Mouse (Mus musculus) midbrain, embryonic 12.5 days (tissue): ENCODE measurements around the gene Arf3. TPM values are rescaled to one million over a fixed set of nuclear protein-coding genes. Genes with fewer than 3 reads are reported as not detected.
"Not testable (repeated sequence)": the region's sequence is repeated elsewhere in the genome, so short reads cannot be mapped to it uniquely, and the experiment has no call there.

ENCODE experiments used
- ATAC-seq: fragments of 200-750 bp; cut with Nextera tagmentation; 2 replicates; pipeline ENCODE4 v1.8.0; 2017; ENCODE audit warnings: low read depth, moderate TSS enrichment, moderate library complexity; ENCODE audit not compliant: low FRiP score
- H3K27ac ChIP-seq: fragments of 300-500 bp; sonication (generic); replicated peaks from 2 replicates; pipeline ENCODE4 v1.5.1; 2016; ENCODE audit warnings: mild to moderate bottlenecking
- H3K27me3 ChIP-seq: fragments of 300-500 bp; sonication (generic); 2 replicates; pipeline ENCODE4 v1.6.1; 2016; ENCODE audit warnings: mild to moderate bottlenecking
- H3K36me3 ChIP-seq: fragments of 300-500 bp; sonication (generic); 2 replicates; pipeline ENCODE4 v1.6.1; 2016
- H3K4me1 ChIP-seq: fragments of 300-500 bp; sonication (generic); 2 replicates; pipeline ENCODE4 v1.6.1; 2016
- H3K4me2 ChIP-seq: fragments of 300-500 bp; sonication (generic); replicated peaks from 2 replicates; pipeline ENCODE4 v1.6.1; 2016; ENCODE audit warnings: mild to moderate bottlenecking, moderate library complexity
- H3K4me3 ChIP-seq: fragments of 300-500 bp; sonication (generic); 2 replicates; pipeline ENCODE4 v1.5.1; 2016; ENCODE audit warnings: mild to moderate bottlenecking
- H3K9ac ChIP-seq: fragments of 300-500 bp; sonication (generic); replicated peaks from 2 replicates; pipeline ENCODE4 v1.6.1; 2016; ENCODE audit warnings: mild to moderate bottlenecking, moderate library complexity
- H3K9me3 ChIP-seq: fragments of 300-500 bp; sonication (generic); 2 replicates; pipeline ENCODE4 v1.6.1; 2016; ENCODE audit warnings: mild to moderate bottlenecking
- WGBS: fragments of 180-500 bp; shearing (Covaris S2); methylation state at CpG from one replicate; pipeline ENCODE4 v1.1.7; 2016; 5-methylcytosine and 5-hydroxymethylcytosine counted together
- polyA plus RNA-seq: library from polyadenylated mRNA; unstranded; fragments of >200 nt; fragmentation: Nextera tagmentation; extraction: Ambion mirVana; gene quantifications from 2 replicates; pipeline ENCODE4 v1.2.1, GENCODE M21; 2016

Gene Arf3
- 56.0 and 64.4 TPM in 2 replicates for polyA plus RNA-seq

DNA sequence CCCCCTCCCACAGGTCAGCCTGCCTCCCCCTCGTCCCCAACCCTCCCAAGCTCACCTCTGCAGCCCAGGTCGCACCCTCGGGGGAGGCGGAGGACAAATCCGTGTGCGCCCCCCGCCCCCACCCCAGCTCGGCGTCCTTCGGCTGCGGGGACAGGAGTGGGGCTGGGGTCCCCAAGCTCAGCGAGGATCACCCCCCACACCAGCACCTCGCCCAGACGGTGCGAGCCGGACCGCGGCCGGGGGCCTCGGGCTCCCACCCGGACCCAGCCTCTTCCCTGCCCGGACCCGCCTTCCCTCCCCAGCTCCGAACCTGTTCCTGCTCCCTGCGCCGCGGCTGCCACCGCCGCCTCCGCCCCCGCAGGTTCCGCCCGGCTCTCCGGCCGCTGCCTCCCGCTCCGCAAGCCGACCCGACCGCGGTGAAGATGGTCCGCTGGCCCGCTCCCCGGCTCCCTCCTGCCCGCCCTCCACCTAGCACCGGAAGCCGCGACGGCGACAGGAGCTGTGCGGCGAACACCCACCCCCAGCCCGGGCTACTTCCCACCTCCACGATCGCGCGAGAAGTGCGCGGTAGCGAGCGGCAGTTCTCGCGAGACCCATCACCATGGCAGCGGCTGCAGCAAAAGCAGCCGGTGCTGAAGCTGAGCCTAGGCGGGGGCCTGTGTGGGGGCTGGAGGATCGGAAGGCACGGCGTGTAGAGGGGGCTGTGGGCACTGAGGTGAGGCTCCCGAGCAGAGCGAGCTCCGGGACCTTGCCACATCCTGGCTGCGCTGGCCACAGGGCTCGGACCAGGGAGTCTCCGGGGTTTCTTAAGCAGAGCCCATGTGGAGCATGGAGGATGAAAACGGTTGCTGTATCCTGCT lies at the start of gene Arf3:
Gene Arf3 (minus strand): TSS at position 545 of the 860 bp plus-strand sequence.
- Histone ChIP-seq H3K36me3 (peaks cover 14% of the 10 kb centered on the region), H3K9ac (peak within 1 kb of the TSS; percentile 98), H3K9me3 (no peaks in the 10 kb centered on the region), H3K4me2 (peak within 1 kb of the TSS; percentile 80), H3K4me3 (peak within 1 kb of the TSS; percentile 92), H3K27ac (peak within 1 kb of the TSS; percentile 90), H3K4me1 (peaks cover 26% of the 10 kb centered on the region), H3K27me3 (peaks cover 31% of the 10 kb centered on the region)
- ATAC-seq: peak; percentile 91
- under 1% methylated on average over 57 of the region's 76 CpGs for WGBS

DNA sequence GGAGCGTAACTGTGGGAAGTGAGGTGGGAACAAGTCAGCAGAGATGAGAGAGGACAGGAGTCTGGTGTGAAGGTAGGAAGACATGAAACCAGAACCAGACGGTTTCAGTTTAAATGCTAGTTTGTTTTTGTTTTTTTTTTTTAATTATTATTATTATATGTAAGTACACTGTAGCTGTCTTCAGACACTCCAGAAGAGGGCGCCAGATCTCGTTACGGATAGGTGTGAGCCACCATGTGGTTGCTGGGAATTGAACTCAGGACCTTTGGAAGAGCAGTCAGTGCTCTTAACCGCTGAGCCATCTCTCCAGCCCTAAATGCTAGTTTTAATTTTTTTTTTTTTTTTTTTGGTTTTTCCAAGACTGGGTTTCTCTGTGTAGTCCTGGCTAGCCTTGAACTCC lies 47.2 kb upstream of the Arf3 start:
- not testable (repeated sequence) for ATAC-seq, H3K9me3 ChIP-seq, H3K27ac ChIP-seq, H3K4me2 ChIP-seq, H3K4me3 ChIP-seq, H3K9ac ChIP-seq
- Histone ChIP-seq H3K27me3 (peaks cover 49% of the 10 kb centered on the region), H3K36me3 (peaks cover 32% of the 10 kb centered on the region), H3K4me1 (peaks cover 38% of the 10 kb centered on the region)
- 76% methylated on average over 6 of the region's 6 CpGs for WGBS

DNA sequence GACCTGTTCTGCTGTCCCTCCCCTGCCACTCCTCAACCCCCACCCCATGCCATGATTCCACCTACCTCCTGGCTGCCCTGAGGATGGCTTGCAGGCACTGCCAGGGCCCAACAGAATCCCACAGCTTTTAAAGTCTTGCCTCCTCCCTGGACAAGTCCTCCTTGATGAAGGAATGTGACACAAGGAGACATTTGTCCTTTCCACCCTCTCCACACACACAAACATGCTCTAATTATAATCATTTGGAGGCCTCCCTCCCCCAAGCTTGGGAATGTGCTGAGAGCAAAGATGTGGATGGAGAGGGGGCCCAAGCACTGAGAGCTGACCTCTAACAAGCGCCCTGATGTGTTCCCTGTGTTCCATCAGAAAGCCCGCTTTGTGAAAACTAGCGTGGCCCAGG lies 46.4 kb upstream of the Arf3 start, which contains the start of gene Ddn:
Gene Ddn (minus strand): TSS at position 101 of the 400 bp plus-strand sequence.
- peak within 1 kb of the TSS; percentile 66 for H3K4me2 ChIP-seq
- 58% methylated on average over 3 of the region's 3 CpGs for WGBS
- H3K36me3 ChIP-seq: peaks cover 29% of the 10 kb centered on the region
- H3K9me3 ChIP-seq: no peaks in the 10 kb centered on the region
- peaks cover 58% of the 10 kb centered on the region for H3K27me3 ChIP-seq
- peaks cover 38% of the 10 kb centered on the region for H3K4me1 ChIP-seq
- no peak for ATAC-seq
- H3K27ac ChIP-seq: no peak within 1 kb of the TSS
- peak within 1 kb of the TSS; percentile 47 for H3K4me3 ChIP-seq
- H3K9ac ChIP-seq: no peak within 1 kb of the TSS

DNA sequence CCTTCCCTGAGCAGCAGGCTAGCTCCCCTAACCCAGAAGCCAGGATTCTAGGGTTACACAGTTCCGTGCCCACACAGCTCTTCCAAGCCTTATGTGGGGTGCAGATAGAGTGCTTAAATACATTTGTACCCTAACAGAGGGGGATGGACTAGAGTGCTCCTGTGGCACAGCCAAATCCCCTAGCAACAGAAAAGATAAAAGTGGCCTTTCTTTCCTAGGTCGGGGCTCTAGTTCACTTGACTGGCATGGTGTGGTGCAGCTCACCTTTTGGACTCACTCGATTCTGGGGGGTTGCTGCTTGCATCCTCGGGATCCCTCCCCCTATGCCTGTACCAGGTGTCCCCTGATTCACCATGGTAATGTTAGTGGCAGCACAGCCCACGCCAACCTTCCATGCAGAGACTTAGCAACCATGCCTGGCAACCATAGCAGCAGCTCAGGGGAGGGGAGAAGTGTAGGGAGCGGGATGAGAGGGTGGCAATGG lies 45.7 kb upstream of the Arf3 start:
- WGBS: 11% methylated on average over 6 of the region's 6 CpGs
- Histone ChIP-seq H3K36me3 (peaks cover 22% of the 10 kb centered on the region), H3K27ac (no peak overlapping the region), H3K4me3 (peak overlapping the region; percentile 47), H3K9me3 (no peaks in the 10 kb centered on the region), H3K9ac (no peak overlapping the region), H3K27me3 (peaks cover 65% of the 10 kb centered on the region), H3K4me1 (peaks cover 41% of the 10 kb centered on the region), H3K4me2 (peak overlapping the region; percentile 66)
- ATAC-seq: no peak

DNA sequence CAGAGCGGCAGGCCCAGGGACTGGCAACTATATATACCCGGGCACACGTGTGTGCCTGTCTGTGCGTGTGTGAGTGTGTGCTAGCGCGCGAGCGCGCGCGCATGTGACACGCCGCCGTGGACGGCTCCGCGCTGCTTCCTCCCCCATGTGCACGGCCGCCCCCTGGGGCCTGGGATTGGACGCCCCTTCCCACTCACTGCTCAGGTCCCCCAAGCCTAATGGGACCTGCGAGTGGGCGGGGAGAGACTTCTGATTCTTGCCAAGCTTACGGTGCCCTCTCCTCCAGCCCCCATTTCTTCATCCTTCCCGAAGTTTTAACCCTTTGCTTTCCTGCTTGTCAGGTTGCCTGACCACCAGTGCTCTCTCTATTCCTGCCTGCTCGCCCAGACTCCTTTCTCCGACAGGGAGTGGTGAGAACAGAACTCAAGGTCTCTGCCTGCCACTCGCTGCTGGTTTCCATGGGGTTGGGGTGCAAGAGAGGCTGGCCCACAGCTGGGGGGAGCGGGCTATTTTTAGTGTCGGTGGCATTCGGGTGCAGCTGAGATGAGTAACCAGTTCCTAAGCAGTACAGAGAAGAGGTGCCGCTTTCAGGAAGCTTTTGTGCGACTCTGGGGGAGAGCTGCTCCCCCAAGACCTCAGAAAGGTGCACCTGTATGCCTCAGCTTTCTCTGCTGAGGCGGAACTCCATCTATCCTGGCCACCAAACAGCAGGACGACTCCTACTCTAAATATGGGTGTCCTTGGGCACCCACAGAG lies 45.1 kb upstream of the Arf3 start:
- H3K4me1 ChIP-seq: peaks cover 41% of the 10 kb centered on the region
- no peaks in the 10 kb centered on the region for H3K9me3 ChIP-seq
- no peak for ATAC-seq
- peak overlapping the region; percentile 47 for H3K4me3 ChIP-seq
- H3K27ac ChIP-seq: no peak overlapping the region
- peak overlapping the region; percentile 66 for H3K4me2 ChIP-seq
- 2% methylated on average over 32 of the region's 34 CpGs for WGBS
- peaks cover 16% of the 10 kb centered on the region for H3K36me3 ChIP-seq
- H3K9ac ChIP-seq: peak overlapping the region; percentile 39; the same call in 1 of the 2 replicates
- H3K27me3 ChIP-seq: peaks cover 71% of the 10 kb centered on the region

DNA sequence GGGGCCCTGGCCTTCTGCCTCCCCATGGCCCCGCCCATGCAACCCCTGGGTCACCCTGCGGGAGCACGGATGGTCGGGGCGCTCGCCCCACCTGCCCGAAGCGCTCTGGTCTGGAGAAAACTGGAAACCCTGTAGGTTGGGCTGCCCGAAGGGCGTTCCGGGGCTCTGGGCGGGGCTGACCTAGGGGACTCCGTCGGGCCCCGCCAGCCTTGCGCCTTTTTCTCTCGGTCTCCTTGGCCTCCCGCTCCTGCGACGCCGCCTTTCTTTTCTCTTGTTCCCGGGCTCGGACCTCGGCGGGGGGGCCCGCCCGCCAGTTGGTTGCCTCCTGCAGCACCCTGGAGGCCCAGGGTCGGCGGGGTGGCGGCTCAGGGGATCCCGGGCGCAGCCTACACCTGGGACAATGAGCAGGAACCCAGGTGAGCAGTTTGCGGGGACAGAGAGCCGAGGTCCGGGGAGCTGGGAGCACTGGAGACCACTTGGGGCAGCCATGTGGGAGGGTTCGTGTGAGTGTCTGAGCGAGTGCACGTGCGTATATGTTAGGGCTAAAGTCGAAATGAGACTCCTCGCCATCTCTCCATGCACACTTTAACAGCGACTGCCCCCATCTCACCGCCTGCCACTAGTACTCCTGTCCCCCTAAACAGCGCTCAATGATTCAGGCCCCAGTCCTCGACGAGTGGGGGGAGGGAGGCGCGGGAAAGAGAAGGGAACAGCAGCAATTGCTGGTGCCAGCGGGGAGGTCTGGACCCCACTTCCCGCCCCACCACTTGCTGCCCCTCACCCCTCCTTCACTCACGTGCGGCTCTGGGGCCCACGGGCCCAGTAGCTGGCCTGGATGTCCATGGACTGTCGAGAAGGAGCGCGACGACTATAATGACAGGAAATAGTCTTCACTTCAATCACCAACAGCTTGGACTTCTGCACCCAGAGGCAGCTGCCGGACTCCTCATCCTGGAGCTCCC lies 44.1 kb upstream of the Arf3 start:
- H3K9ac ChIP-seq: peak overlapping the region; percentile 39; the same call in 1 of the 2 replicates
- peaks cover 41% of the 10 kb centered on the region for H3K4me1 ChIP-seq

DNA sequence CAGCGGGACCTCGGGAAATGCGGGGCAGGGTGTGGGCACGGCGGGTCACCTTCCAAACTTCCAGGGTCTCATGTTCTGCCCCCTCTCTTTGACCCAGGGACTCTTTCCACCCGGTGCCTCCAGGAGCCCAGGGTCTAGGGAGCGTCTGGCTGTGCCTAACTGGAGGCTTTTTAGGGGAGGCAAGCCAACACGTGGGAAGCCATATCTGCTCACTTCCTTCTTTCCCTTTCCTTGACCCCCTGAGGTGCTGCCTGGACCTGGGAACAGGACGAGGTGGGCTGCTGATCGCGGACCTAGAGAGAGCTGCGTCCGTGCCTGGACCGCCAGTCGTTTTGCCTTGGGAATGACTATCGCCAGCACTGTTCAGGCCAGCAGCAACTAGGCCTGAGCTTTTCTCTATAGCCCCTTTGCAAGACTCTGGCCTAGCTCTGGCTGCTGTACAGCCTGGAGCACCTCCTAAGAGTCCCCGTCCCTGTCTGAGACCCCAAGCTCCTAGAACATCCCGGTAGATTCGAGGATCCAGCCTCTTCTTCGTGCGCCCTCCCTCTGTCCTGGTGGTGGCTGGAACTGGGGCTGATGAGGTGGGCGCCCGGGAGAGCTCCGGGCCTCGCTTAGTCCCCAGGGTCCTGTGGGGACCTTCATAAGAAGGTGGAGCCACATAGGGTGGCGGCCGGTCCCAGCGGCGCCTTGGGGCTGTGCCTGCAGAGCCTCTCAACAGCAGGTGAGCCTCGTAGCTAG lies 43.2 kb upstream of the Arf3 start:
- H3K27ac ChIP-seq: no peak overlapping the region
- H3K36me3 ChIP-seq: 0 out of 2 replicates have a peak, but pooled peaks cover 2% of the 10 kb centered on the region
- no peaks in the 10 kb centered on the region for H3K9me3 ChIP-seq
- H3K27me3 ChIP-seq: peaks cover 89% of the 10 kb centered on the region
- peak overlapping the region; percentile 47 for H3K4me3 ChIP-seq
- H3K4me1 ChIP-seq: peaks cover 41% of the 10 kb centered on the region
- 3% methylated on average over 30 of the region's 30 CpGs for WGBS
- ATAC-seq: no peak
- 0 out of 2 replicates have a peak overlapping the region, but pooled peaks have one; percentile 54 for H3K9ac ChIP-seq
- peak overlapping the region; percentile 66 for H3K4me2 ChIP-seq

More for the DNA sequence above, 44.1 kb upstream of the Arf3 start:
- Histone ChIP-seq H3K36me3 (peaks cover 8% of the 10 kb centered on the region; the same call in 1 of the 2 replicates), H3K27me3 (peaks cover 81% of the 10 kb centered on the region), H3K27ac (no peak overlapping the region), H3K4me3 (peak overlapping the region; percentile 47), H3K9me3 (no peaks in the 10 kb centered on the region), H3K4me2 (peak overlapping the region; percentile 66)
- WGBS: under 1% methylated on average over 55 of the region's 58 CpGs
- no peak for ATAC-seq

DNA sequence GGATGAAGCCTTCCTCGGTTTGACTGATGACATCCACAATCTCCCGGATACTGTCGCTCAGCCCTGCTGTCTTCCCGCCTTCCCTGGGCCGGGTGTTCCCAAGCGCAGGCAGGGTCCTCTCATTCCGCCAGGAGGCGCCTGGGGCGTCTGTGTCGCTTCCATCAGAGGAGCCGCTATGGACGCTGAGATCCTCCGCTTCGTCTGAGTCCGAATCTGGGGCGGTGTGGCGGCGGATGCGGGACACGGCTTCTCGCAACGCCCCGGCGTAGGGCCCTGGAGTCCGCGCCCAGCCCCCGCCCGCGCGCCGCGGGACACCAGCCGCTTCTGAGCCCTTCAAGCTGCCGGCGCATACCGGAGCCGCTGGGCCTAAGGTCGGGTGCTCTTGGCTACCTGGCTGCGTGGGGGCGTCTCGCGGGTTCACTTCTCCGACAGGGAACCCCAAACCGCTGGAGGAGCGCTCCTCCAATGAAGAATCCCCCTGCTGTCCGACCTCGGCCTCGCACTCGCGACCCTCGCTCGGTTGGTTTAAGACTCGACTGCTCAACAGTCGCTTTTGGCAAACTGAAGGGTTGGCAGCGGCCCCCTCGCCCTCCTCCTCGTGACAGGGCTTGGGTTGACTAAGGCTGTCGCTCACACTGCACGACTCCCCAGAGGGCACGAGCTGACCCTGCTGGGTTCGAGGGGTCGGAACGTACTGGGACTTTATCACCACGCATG lies 42.5 kb upstream of the Arf3 start:
- H3K4me2 ChIP-seq: peak overlapping the region; percentile 66
- WGBS: under 1% methylated on average over 64 of the region's 64 CpGs
- peaks cover 97% of the 10 kb centered on the region for H3K27me3 ChIP-seq
- peaks cover 41% of the 10 kb centered on the region for H3K4me1 ChIP-seq
- H3K4me3 ChIP-seq: peak overlapping the region; percentile 47
- H3K9me3 ChIP-seq: no peaks in the 10 kb centered on the region
- H3K27ac ChIP-seq: no peak overlapping the region
- H3K9ac ChIP-seq: peak overlapping the region; percentile 54
- no peak for ATAC-seq
- H3K36me3 ChIP-seq: no peaks in the 10 kb centered on the region

DNA sequence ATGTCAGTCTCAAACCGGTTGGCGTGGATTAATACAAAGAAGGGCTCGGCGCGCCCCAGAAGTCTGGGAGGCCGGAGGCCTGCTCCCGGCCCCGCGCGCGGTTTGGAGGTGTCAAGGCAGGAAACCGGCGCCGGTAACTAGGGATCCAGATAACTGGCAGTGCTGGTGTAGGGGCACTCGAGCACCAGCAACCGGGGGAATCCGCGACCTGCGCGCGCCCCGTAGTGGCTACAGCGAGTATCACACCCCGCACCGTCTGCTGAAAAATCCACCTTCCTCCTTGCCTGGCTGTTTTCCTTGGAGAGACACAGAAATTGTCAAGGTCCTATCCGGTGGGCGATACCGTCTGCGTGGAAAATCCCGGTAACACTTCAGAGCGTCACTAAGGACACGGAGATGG lies 41.0 kb upstream of the Arf3 start:
- no peak overlapping the region; the same call in 1 of the 2 replicates for H3K4me2 ChIP-seq
- peaks cover 100% of the 10 kb centered on the region for H3K27me3 ChIP-seq
- H3K4me1 ChIP-seq: peaks cover 41% of the 10 kb centered on the region
- 0 out of 2 replicates have a peak overlapping the region, but pooled peaks have one; percentile 4 for H3K4me3 ChIP-seq
- H3K9ac ChIP-seq: 0 out of 2 replicates have a peak overlapping the region, but pooled peaks have one; percentile 11
- no peaks in the 10 kb centered on the region for H3K9me3 ChIP-seq
- no peaks in the 10 kb centered on the region for H3K36me3 ChIP-seq
- H3K27ac ChIP-seq: no peak overlapping the region
- ATAC-seq: peak; percentile 50; the same call in 1 of the 2 replicates
- WGBS: 1% methylated on average over 32 of the region's 32 CpGs

DNA sequence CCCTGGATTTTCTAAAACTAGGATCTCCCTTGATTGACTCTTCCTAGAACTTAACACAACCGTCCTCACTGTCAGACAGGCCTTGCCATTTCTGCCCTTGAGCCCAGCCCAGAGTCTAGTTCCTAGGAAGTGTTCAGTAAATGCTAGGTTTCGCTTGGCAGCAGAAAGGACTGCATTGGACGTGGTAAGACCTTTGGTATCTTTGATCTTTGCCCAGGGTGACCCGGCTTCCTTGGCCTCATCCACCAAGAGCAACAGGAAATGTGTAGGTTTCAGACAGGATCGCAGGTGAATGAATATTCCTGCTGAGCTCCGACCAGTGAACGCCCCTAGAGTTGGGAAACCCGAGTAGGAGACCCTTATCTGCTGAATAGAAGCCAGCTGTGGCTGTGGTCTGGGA lies 39.9 kb upstream of the Arf3 start:
- Histone ChIP-seq H3K9ac (0 out of 2 replicates have a peak overlapping the region, but pooled peaks have one; percentile 4), H3K4me1 (peaks cover 42% of the 10 kb centered on the region), H3K4me3 (no peak overlapping the region), H3K27ac (no peak overlapping the region), H3K4me2 (no peak overlapping the region), H3K27me3 (peaks cover 100% of the 10 kb centered on the region), H3K9me3 (no peaks in the 10 kb centered on the region), H3K36me3 (no peaks in the 10 kb centered on the region)
- no peak for ATAC-seq
- 7% methylated on average over 8 of the region's 8 CpGs for WGBS
